ENCODE assay signal across 12 mouse cellular contexts in genomic region chr16:10642857-10643633, GRCm38 (mm10).
A peak's percentile ranks its signal among the peaks of the same experiment; 100 is the strongest.
DNase-seq lines count a peak whose midpoint lies in the region; ATAC-seq lines count a peak whose summit lies in the region.
"Had no signal": no experiment of that assay in that cellular context is flagged by ENCODE, and none has a peak within 500 bp of the region (broad histone marks: within the 10 kb centered on the region; RNA-seq: fewer than 3 reads in every experiment).

No protein-coding gene starts in this region.

- ATAC-seq in megakaryocyte-erythroid progenitor cell, adult 5-6 weeks (replicated peaks; ENCODE audit: low FRiP score, low TSS enrichment, poor library complexity, severe bottlenecking), result peak; percentile 35; the same call in 1 of the 2 replicates

- DNase-seq in heart, postnatal 10 days, result peak; percentile 37 to 60
- DNase-seq in heart, postnatal 36 days, result no peak
- peak; percentile 15 for DNase-seq in MEL-GATA-1-ER (ENCODE audit: extremely low read depth, low read depth)
- peak; percentile 35 to 65 for DNase-seq in gastrocnemius, adult 8-10 months (ENCODE audit: low spot score in 2 of 2)
- DNase-seq in adrenal gland, adult 18-20 months (ENCODE audit: low spot score in 2 of 2), result no peak
- no peak for DNase-seq in embryo, embryonic 10 days (ENCODE audit: low spot score)
- DNase-seq: adrenal gland, postnatal 25 days; cerebellum, postnatal 25 days; heart, adult 2 months; liver, embryonic 13.5 days; lung, postnatal 14 days had no signal

- intact Hi-C loops in heart, postnatal 10 days (cut with DNase I), result loop anchor here (5.0 kb wide), 1 partner anchor 124 kb away; no protein-coding TSS in a partner anchor
- intact Hi-C loops in heart, postnatal 36 days (cut with DNase I), result no loop called here

Comparison
In these comparisons a context has a peak if more than half of its experiments do, and no peak if none do; other contexts are left out.
1. DNase-seq: peak in heart, postnatal 10 days (2 of 2), MEL-GATA-1-ER (single experiment) and gastrocnemius, adult 8-10 months (2 of 2); none in heart, postnatal 36 days (0 of 2), adrenal gland, adult 18-20 months (0 of 2) and embryo, embryonic 10 days (single experiment).